Mouse (Mus musculus): ENCODE data around the gene Aig1. TPM values are rescaled to one million over a fixed set of nuclear protein-coding genes. Genes with fewer than 3 reads are reported as not detected.

The Aig1 gene
- polyA plus RNA-seq, 1 experiment from 2014 or later: 22.0 TPM

- Histone ChIP-seq H3K9ac (ENCODE audit: low read length) (no peak overlapping the region), H3K9me3 (ENCODE audit: control insufficient read depth, low read length) (no peaks in the 10 kb centered on the region), H3K4me2 (ENCODE audit: low read depth, low read length, severe bottlenecking) (no peak overlapping the region), H3K4me3 (ENCODE audit: low read depth, low read length) (no peak overlapping the region), H3K36me3 (ENCODE audit: control insufficient read depth, insufficient read depth, low read length) (no peaks in the 10 kb centered on the region), H3K27me3 (ENCODE audit: control insufficient read depth, insufficient read depth, low read length) (no peaks in the 10 kb centered on the region), H3K4me1 (replicated peaks; ENCODE audit: control insufficient read depth, insufficient read depth, low read length) (peaks cover 4% of the 10 kb centered on the region; the same call in 1 of the 2 replicates), H3K27ac (ENCODE audit: low read depth, low read length) (no peak overlapping the region)
- DNase-seq (ENCODE audit: low spot score) (peak; percentile 62), ATAC-seq (replicated peaks; ENCODE audit: low FRiP score) (peak; percentile 77)
- 19% methylated on average over 9 of the region's 9 CpGs for WGBS
These were observed 154.4 kb downstream of the Aig1 start for GRCm38 (mm10) chr10:13714199-13714919.

GRCm38 (mm10) chr10:13713711-13714110 is 155.1 kb downstream of the Aig1 start:
- peaks cover 4% of the 10 kb centered on the region; the same call in 1 of the 2 replicates for H3K4me1 ChIP-seq (replicated peaks; ENCODE audit: control insufficient read depth, insufficient read depth, low read length)
- 71% methylated on average over 5 of the region's 5 CpGs for WGBS
- DNase-seq (ENCODE audit: low spot score) (no peak), ATAC-seq (replicated peaks; ENCODE audit: low FRiP score) (peak; percentile 33; the same call in 1 of the 2 replicates)
- no peak overlapping the region for H3K4me3 ChIP-seq (ENCODE audit: low read depth, low read length)
- no peaks in the 10 kb centered on the region for H3K9me3 ChIP-seq (ENCODE audit: control insufficient read depth, low read length)
- H3K36me3 ChIP-seq (ENCODE audit: control insufficient read depth, insufficient read depth, low read length): no peaks in the 10 kb centered on the region
- no peak overlapping the region for H3K27ac ChIP-seq (ENCODE audit: low read depth, low read length)
- H3K4me2 ChIP-seq (ENCODE audit: low read depth, low read length, severe bottlenecking): no peak overlapping the region
- no peaks in the 10 kb centered on the region for H3K27me3 ChIP-seq (ENCODE audit: control insufficient read depth, insufficient read depth, low read length)
- no peak overlapping the region for H3K9ac ChIP-seq (ENCODE audit: low read length)

- no peak for DNase-seq (ENCODE audit: low spot score)
- Histone ChIP-seq H3K4me1 (replicated peaks; ENCODE audit: control insufficient read depth, insufficient read depth, low read length) (peaks cover 4% of the 10 kb centered on the region; the same call in 1 of the 2 replicates), H3K36me3 (ENCODE audit: control insufficient read depth, insufficient read depth, low read length) (no peaks in the 10 kb centered on the region), H3K9ac (ENCODE audit: low read length) (no peak overlapping the region), H3K4me2 (ENCODE audit: low read depth, low read length, severe bottlenecking) (no peak overlapping the region), H3K4me3 (ENCODE audit: low read depth, low read length) (no peak overlapping the region), H3K27ac (ENCODE audit: low read depth, low read length) (no peak overlapping the region), H3K27me3 (ENCODE audit: control insufficient read depth, insufficient read depth, low read length) (no peaks in the 10 kb centered on the region), H3K9me3 (ENCODE audit: control insufficient read depth, low read length) (no peaks in the 10 kb centered on the region)
- no peak for ATAC-seq (replicated peaks; ENCODE audit: low FRiP score)
- WGBS: 86% methylated on average over 2 of the region's 2 CpGs
These were observed 155.7 kb downstream of the Aig1 start for GRCm38 (mm10) chr10:13713116-13713515.

- DNase-seq (ENCODE audit: low spot score): no peak
- WGBS: 80% methylated on average over 8 of the region's 8 CpGs
- Histone ChIP-seq H3K27ac (ENCODE audit: low read depth, low read length) (no peak overlapping the region), H3K36me3 (ENCODE audit: control insufficient read depth, insufficient read depth, low read length) (no peaks in the 10 kb centered on the region), H3K4me2 (ENCODE audit: low read depth, low read length, severe bottlenecking) (no peak overlapping the region), H3K4me3 (ENCODE audit: low read depth, low read length) (no peak overlapping the region), H3K9me3 (ENCODE audit: control insufficient read depth, low read length) (no peaks in the 10 kb centered on the region), H3K9ac (ENCODE audit: low read length) (no peak overlapping the region), H3K4me1 (replicated peaks; ENCODE audit: control insufficient read depth, insufficient read depth, low read length) (peaks cover 4% of the 10 kb centered on the region; the same call in 1 of the 2 replicates), H3K27me3 (ENCODE audit: control insufficient read depth, insufficient read depth, low read length) (no peaks in the 10 kb centered on the region)
- no peak for ATAC-seq (replicated peaks; ENCODE audit: low FRiP score)
These were observed 157.4 kb downstream of the Aig1 start for GRCm38 (mm10) chr10:13711281-13711829.

GRCm38 (mm10) chr10:13705771-13706170 is 163.0 kb downstream of the Aig1 start:
- Histone ChIP-seq H3K36me3 (ENCODE audit: control insufficient read depth, insufficient read depth, low read length) (no peaks in the 10 kb centered on the region), H3K4me1 (replicated peaks; ENCODE audit: control insufficient read depth, insufficient read depth, low read length) (no peaks in the 10 kb centered on the region), H3K4me2 (ENCODE audit: low read depth, low read length, severe bottlenecking) (no peak overlapping the region), H3K9me3 (ENCODE audit: control insufficient read depth, low read length) (no peaks in the 10 kb centered on the region), H3K4me3 (ENCODE audit: low read depth, low read length) (no peak overlapping the region), H3K27ac (ENCODE audit: low read depth, low read length) (no peak overlapping the region), H3K27me3 (ENCODE audit: control insufficient read depth, insufficient read depth, low read length) (no peaks in the 10 kb centered on the region), H3K9ac (ENCODE audit: low read length) (no peak overlapping the region)
- ATAC-seq (replicated peaks; ENCODE audit: low FRiP score): no peak
- no peak for DNase-seq (ENCODE audit: low spot score)
- 87% methylated on average over 4 of the region's 4 CpGs for WGBS

GRCm38 (mm10) chr10:13702688-13703087 is 166.1 kb downstream of the Aig1 start:
- DNase-seq (ENCODE audit: low spot score) (no peak), ATAC-seq (replicated peaks; ENCODE audit: low FRiP score) (no peak)
- H3K27me3 ChIP-seq (ENCODE audit: control insufficient read depth, insufficient read depth, low read length): no peaks in the 10 kb centered on the region
- H3K4me1 ChIP-seq (replicated peaks; ENCODE audit: control insufficient read depth, insufficient read depth, low read length): no peaks in the 10 kb centered on the region
- no peak overlapping the region for H3K9ac ChIP-seq (ENCODE audit: low read length)
- 79% methylated on average over 6 of the region's 6 CpGs for WGBS
- no peak overlapping the region for H3K4me2 ChIP-seq (ENCODE audit: low read depth, low read length, severe bottlenecking)
- no peaks in the 10 kb centered on the region for H3K36me3 ChIP-seq (ENCODE audit: control insufficient read depth, insufficient read depth, low read length)
- H3K4me3 ChIP-seq (ENCODE audit: low read depth, low read length): no peak overlapping the region
- H3K27ac ChIP-seq (ENCODE audit: low read depth, low read length): no peak overlapping the region
- H3K9me3 ChIP-seq (ENCODE audit: control insufficient read depth, low read length): no peaks in the 10 kb centered on the region

- no peaks in the 10 kb centered on the region for H3K4me1 ChIP-seq (replicated peaks; ENCODE audit: control insufficient read depth, insufficient read depth, low read length)
- no peak overlapping the region for H3K9ac ChIP-seq (ENCODE audit: low read length)
- H3K9me3 ChIP-seq (ENCODE audit: control insufficient read depth, low read length): no peaks in the 10 kb centered on the region
- ATAC-seq (replicated peaks; ENCODE audit: low FRiP score) (no peak), DNase-seq (ENCODE audit: low spot score) (no peak)
- WGBS: 75% methylated on average over 8 of the region's 8 CpGs
- no peaks in the 10 kb centered on the region for H3K27me3 ChIP-seq (ENCODE audit: control insufficient read depth, insufficient read depth, low read length)
- no peak overlapping the region for H3K4me2 ChIP-seq (ENCODE audit: low read depth, low read length, severe bottlenecking)
- H3K36me3 ChIP-seq (ENCODE audit: control insufficient read depth, insufficient read depth, low read length): no peaks in the 10 kb centered on the region
- no peak overlapping the region for H3K4me3 ChIP-seq (ENCODE audit: low read depth, low read length)
- no peak overlapping the region for H3K27ac ChIP-seq (ENCODE audit: low read depth, low read length)
These were observed 166.7 kb downstream of the Aig1 start for GRCm38 (mm10) chr10:13702043-13702442.

GRCm38 (mm10) chr10:13696326-13696725 is 172.5 kb downstream of the Aig1 start:
- ATAC-seq (replicated peaks; ENCODE audit: low FRiP score): no peak
- Histone ChIP-seq H3K4me2 (ENCODE audit: low read depth, low read length, severe bottlenecking) (no peak overlapping the region), H3K27ac (ENCODE audit: low read depth, low read length) (no peak overlapping the region), H3K4me1 (replicated peaks; ENCODE audit: control insufficient read depth, insufficient read depth, low read length) (no peaks in the 10 kb centered on the region), H3K36me3 (ENCODE audit: control insufficient read depth, insufficient read depth, low read length) (no peaks in the 10 kb centered on the region), H3K9me3 (ENCODE audit: control insufficient read depth, low read length) (no peaks in the 10 kb centered on the region), H3K27me3 (ENCODE audit: control insufficient read depth, insufficient read depth, low read length) (no peaks in the 10 kb centered on the region), H3K4me3 (ENCODE audit: low read depth, low read length) (no peak overlapping the region), H3K9ac (ENCODE audit: low read length) (no peak overlapping the region)
- no peak for DNase-seq (ENCODE audit: low spot score)

- ATAC-seq (replicated peaks; ENCODE audit: low FRiP score): no peak
- 88% methylated on average over 4 of the region's 4 CpGs for WGBS
- Histone ChIP-seq H3K27me3 (ENCODE audit: control insufficient read depth, insufficient read depth, low read length) (no peaks in the 10 kb centered on the region), H3K9ac (ENCODE audit: low read length) (no peak overlapping the region), H3K4me3 (ENCODE audit: low read depth, low read length) (no peak overlapping the region), H3K4me1 (replicated peaks; ENCODE audit: control insufficient read depth, insufficient read depth, low read length) (no peaks in the 10 kb centered on the region), H3K27ac (ENCODE audit: low read depth, low read length) (no peak overlapping the region), H3K9me3 (ENCODE audit: control insufficient read depth, low read length) (no peaks in the 10 kb centered on the region), H3K4me2 (ENCODE audit: low read depth, low read length, severe bottlenecking) (no peak overlapping the region), H3K36me3 (ENCODE audit: control insufficient read depth, insufficient read depth, low read length) (no peaks in the 10 kb centered on the region)
- no peak for DNase-seq (ENCODE audit: low spot score)
These were observed 175.5 kb downstream of the Aig1 start for GRCm38 (mm10) chr10:13693276-13693675.

Measured in forebrain, embryonic 11.5 days (tissue).